Mouse (Mus musculus) limb, embryonic 15.5 days (tissue): ENCODE measurements around the gene Mast3. TPM values are rescaled to one million over a fixed set of nuclear protein-coding genes. Genes with fewer than 3 reads are reported as not detected.
A peak's percentile ranks its signal among the peaks of the same experiment; 100 is the strongest.

ENCODE experiments used
- ATAC-seq: fragments of 200-750 bp; cut with Nextera tagmentation; 2 replicates; pipeline ENCODE4 v1.8.0; 2017; ENCODE audit warnings: low read depth, moderate TSS enrichment; ENCODE audit not compliant: insufficient number of reproducible peaks, low FRiP score, low TSS enrichment
- H3K27ac ChIP-seq: fragments of 300-500 bp; sonication (generic); 2 replicates; pipeline ENCODE4 v1.5.1; 2015; ENCODE audit warnings: moderate library complexity, mild to moderate bottlenecking, inconsistent platforms
- H3K27me3 ChIP-seq: fragments of 300-500 bp; sonication (generic); 2 replicates; pipeline ENCODE4 v1.6.1; 2015; ENCODE audit warnings: inconsistent platforms
- H3K36me3 ChIP-seq: fragments of 300-500 bp; sonication (generic); 2 replicates; pipeline ENCODE4 v1.6.1; 2015; ENCODE audit warnings: inconsistent platforms
- H3K4me1 ChIP-seq: fragments of 300-500 bp; sonication (generic); 2 replicates; pipeline ENCODE4 v1.6.1; 2015; ENCODE audit warnings: inconsistent platforms
- H3K4me2 ChIP-seq: fragments of 300-500 bp; sonication (generic); 2 replicates; pipeline ENCODE4 v1.6.1; 2015; ENCODE audit warnings: mild to moderate bottlenecking, inconsistent platforms
- H3K4me3 ChIP-seq: fragments of 300-500 bp; sonication (generic); 2 replicates; pipeline ENCODE4 v1.5.1; 2015; ENCODE audit warnings: mild to moderate bottlenecking, inconsistent platforms
- H3K9ac ChIP-seq: fragments of 300-500 bp; sonication (generic); 2 replicates; pipeline ENCODE4 v1.6.1; 2015; ENCODE audit warnings: inconsistent platforms
- H3K9me3 ChIP-seq: fragments of 300-500 bp; sonication (generic); 2 replicates; pipeline ENCODE4 v1.6.1; 2016; ENCODE audit warnings: inconsistent platforms
- WGBS: fragments of 180-500 bp; shearing (Covaris S2); methylation state at CpG from one replicate; pipeline ENCODE4 v1.1.7; 2015; 5-methylcytosine and 5-hydroxymethylcytosine counted together
- polyA plus RNA-seq: library from polyadenylated mRNA; unstranded; fragments of >200 nt; fragmentation: Nextera tagmentation; extraction: Ambion mirVana; gene quantifications from 2 replicates; pipeline ENCODE4 v1.2.1, GENCODE M21; 2015

Mast3 gene
- polyA plus RNA-seq, 1 experiment from 2014 or later = 13.8 TPM

GRCm38 (mm10) chr8:70797081-70798070 is 7.5 kb downstream of the Mast3 start:
- H3K27me3 ChIP-seq = peaks cover 43% of the 10 kb centered on the region
- H3K9me3 ChIP-seq = no peaks in the 10 kb centered on the region
- peaks cover 27% of the 10 kb centered on the region for H3K4me1 ChIP-seq
- ATAC-seq = peak; percentile 87
- peak overlapping the region; percentile 55; the same call in 1 of the 2 replicates for H3K9ac ChIP-seq
- peak overlapping the region; percentile 93 for H3K4me2 ChIP-seq
- WGBS = 1% methylated on average over 55 of the region's 57 CpGs
- H3K36me3 ChIP-seq = no peaks in the 10 kb centered on the region
- 0 out of 2 replicates have a peak overlapping the region, but pooled peaks have one; percentile 27 for H3K27ac ChIP-seq
- H3K4me3 ChIP-seq = peak overlapping the region; percentile 56

GRCm38 (mm10) chr8:70796403-70797080 is 8.3 kb downstream of the Mast3 start:
- no peak for ATAC-seq
- Histone ChIP-seq H3K9ac (peak overlapping the region; percentile 55; the same call in 1 of the 2 replicates), H3K27ac (0 out of 2 replicates have a peak overlapping the region, but pooled peaks have one; percentile 11), H3K4me1 (peaks cover 33% of the 10 kb centered on the region), H3K4me3 (peak overlapping the region; percentile 56), H3K27me3 (peaks cover 38% of the 10 kb centered on the region), H3K36me3 (no peaks in the 10 kb centered on the region), H3K4me2 (peak overlapping the region; percentile 93), H3K9me3 (no peaks in the 10 kb centered on the region)
- 3% methylated on average over 53 of the region's 54 CpGs for WGBS

- Histone ChIP-seq H3K4me2 (no peak overlapping the region), H3K27me3 (peaks cover 29% of the 10 kb centered on the region), H3K4me3 (no peak overlapping the region), H3K9me3 (no peaks in the 10 kb centered on the region), H3K4me1 (peaks cover 45% of the 10 kb centered on the region), H3K36me3 (no peaks in the 10 kb centered on the region), H3K27ac (no peak overlapping the region), H3K9ac (no peak overlapping the region)
- no peak for ATAC-seq
- 87% methylated on average over 2 of the region's 2 CpGs for WGBS
These were observed 9.5 kb downstream of the Mast3 start for GRCm38 (mm10) chr8:70795370-70795769.

DNA sequence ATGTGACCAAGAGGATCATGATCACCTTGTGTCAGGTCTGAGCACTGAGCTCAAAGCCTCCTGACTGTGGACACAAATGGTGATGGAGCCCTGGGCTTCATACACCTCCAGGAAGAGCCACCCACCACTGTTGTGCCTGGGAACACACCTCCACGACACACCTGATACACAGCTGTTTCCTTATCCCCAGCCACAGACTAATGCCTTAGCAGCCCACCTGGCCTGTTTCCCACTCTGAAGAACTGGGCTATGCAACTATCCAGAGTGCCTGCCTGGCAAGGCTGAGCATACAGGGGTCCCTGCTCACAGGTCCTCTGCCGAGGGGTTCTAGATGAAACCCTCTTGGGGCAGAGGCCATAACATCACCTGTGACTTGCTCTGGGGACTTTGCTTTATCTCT is 10.6 kb downstream of the Mast3 start:
- Histone ChIP-seq H3K27ac (no peak overlapping the region), H3K27me3 (peaks cover 17% of the 10 kb centered on the region), H3K36me3 (peaks cover 6% of the 10 kb centered on the region), H3K4me2 (no peak overlapping the region), H3K9me3 (no peaks in the 10 kb centered on the region), H3K9ac (no peak overlapping the region), H3K4me3 (no peak overlapping the region), H3K4me1 (peaks cover 53% of the 10 kb centered on the region)
- no peak for ATAC-seq
- 82% methylated on average over 2 of the region's 2 CpGs for WGBS

DNA sequence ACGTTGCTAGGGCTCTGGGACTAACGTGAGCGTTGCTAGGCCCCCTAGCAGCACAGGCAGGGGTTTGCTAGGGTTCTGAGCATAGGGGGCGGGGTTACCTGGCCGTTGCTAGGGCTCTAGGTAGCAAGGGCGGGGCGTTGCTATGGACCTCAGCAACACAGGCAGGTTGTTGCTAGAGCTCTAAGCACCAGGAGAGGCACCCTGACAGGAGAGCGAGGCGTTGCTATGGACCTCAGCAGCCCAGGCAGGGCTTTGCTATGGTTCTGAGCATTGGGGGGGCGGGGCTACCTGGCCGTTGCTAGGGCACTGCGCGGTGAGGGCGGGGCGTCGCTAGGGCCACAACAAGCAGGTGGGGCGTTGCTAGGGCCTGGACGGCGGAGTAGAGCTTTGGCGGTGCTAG is 12.2 kb downstream of the Mast3 start:
- H3K36me3 ChIP-seq = peaks cover 21% of the 10 kb centered on the region
- under 1% methylated on average over 20 of the region's 20 CpGs for WGBS
- peak overlapping the region; percentile 83 for H3K27ac ChIP-seq
- peak overlapping the region; percentile 93 for H3K4me2 ChIP-seq
- peaks cover 2% of the 10 kb centered on the region for H3K27me3 ChIP-seq
- ATAC-seq = peak; percentile 11
- H3K9ac ChIP-seq = peak overlapping the region; percentile 87; the same call in 1 of the 2 replicates
- H3K4me1 ChIP-seq = peaks cover 55% of the 10 kb centered on the region
- H3K4me3 ChIP-seq = peak overlapping the region; percentile 74
- H3K9me3 ChIP-seq = no peaks in the 10 kb centered on the region

DNA sequence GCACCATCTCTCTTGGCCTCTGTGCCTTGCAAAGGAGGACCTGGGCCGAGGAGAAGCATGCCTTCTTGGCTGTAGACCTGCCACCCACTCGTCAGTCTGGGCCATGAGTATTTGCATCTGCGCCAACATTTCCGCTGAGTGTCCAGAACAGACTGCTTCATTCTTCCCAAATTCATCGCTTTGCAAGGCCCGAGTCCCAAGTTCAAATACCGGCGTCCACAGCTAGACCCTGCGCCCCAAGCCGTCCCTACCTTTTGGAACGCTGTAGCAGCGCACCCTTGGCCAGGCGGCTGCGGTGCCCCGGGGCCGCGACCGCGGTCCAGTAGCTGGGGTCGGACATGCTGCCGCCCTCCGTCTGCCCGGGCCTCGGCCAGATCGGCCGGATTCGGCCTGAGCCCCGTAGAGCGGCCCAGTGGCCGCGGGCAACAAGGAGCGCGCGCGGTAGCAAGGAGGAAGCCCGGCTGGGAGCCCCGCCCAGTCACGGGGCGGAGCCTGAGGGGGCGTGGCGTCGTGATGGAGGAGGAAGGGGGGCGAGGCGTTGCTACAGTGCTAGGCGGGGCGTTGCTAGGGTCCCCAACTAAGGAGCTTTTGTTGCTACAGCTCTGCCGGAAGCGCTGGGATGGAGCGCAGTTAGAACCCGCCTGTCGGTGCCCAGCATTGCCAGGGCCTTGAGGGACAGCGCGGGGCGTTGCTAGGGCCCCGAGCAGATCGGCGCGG is 12.7 kb downstream of the Mast3 start:
- Histone ChIP-seq H3K4me1 (peaks cover 52% of the 10 kb centered on the region), H3K27me3 (no peaks in the 10 kb centered on the region), H3K4me2 (peak overlapping the region; percentile 93), H3K27ac (peak overlapping the region; percentile 83), H3K4me3 (peak overlapping the region; percentile 74), H3K36me3 (peaks cover 25% of the 10 kb centered on the region), H3K9me3 (no peaks in the 10 kb centered on the region), H3K9ac (peak overlapping the region; percentile 87)
- WGBS = 4% methylated on average over 58 of the region's 58 CpGs
- peak; percentile 79 for ATAC-seq

DNA sequence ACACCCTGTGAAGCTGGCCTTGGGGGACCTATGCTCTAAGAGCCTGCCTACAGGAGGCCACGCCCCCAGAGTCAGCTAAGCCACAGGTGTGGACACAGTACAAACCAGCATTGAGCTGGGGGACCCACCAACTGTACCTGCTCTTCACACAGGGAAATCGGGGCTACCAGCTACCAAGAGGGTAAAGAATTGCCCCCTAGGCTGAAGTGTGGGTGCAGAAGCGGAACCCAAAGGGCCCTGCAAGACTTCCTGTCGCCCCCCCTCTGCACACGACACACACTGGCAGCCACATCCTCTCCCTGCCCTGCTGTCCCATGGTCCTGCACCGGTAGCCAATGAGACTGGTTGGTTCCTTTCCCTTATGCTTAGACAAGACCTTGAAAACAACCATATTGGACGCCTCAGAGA is 13.6 kb downstream of the Mast3 start:
- Histone ChIP-seq H3K27me3 (no peaks in the 10 kb centered on the region), H3K9ac (peak overlapping the region; percentile 87; the same call in 1 of the 2 replicates), H3K4me2 (peak overlapping the region; percentile 93), H3K4me1 (peaks cover 47% of the 10 kb centered on the region), H3K36me3 (peaks cover 34% of the 10 kb centered on the region), H3K4me3 (peak overlapping the region; percentile 74), H3K9me3 (no peaks in the 10 kb centered on the region), H3K27ac (no peak overlapping the region; the same call in 1 of the 2 replicates)
- ATAC-seq = no peak
- 70% methylated on average over 7 of the region's 7 CpGs for WGBS

GRCm38 (mm10) chr8:70790846-70791245 is 14.0 kb downstream of the Mast3 start:
- Histone ChIP-seq H3K4me3 (peak overlapping the region; percentile 74; the same call in 1 of the 2 replicates), H3K27me3 (no peaks in the 10 kb centered on the region), H3K27ac (no peak overlapping the region), H3K4me1 (peaks cover 47% of the 10 kb centered on the region), H3K9ac (0 out of 2 replicates have a peak overlapping the region, but pooled peaks have one; percentile 87), H3K9me3 (no peaks in the 10 kb centered on the region), H3K4me2 (peak overlapping the region; percentile 93), H3K36me3 (peaks cover 38% of the 10 kb centered on the region)
- 45% methylated on average over 8 of the region's 8 CpGs for WGBS
- no peak for ATAC-seq

DNA sequence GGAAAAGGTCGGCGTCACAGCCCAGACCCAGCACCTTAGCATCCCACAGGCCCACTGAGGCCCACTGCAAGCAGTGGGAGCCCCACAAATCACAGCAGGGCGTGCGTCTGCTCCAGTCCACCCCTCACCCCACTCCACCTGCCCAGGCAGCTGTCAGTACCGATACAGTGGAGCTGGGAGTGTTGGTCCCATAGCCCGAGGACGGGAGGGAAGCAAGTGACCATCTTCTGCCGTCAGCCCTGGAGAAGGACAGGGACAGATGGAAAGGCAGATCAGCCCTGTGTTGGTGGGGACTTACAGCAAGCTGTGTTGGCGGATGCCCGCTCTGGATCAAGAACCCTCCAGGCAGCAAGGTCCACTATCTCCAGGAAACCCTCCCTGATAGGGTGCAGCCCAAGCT is 15.8 kb downstream of the Mast3 start:
- ATAC-seq = no peak
- H3K27me3 ChIP-seq = no peaks in the 10 kb centered on the region
- H3K27ac ChIP-seq = 0 out of 2 replicates have a peak overlapping the region, but pooled peaks have one; percentile 40
- H3K36me3 ChIP-seq = peaks cover 56% of the 10 kb centered on the region
- no peak overlapping the region for H3K9ac ChIP-seq
- no peaks in the 10 kb centered on the region for H3K9me3 ChIP-seq
- no peak overlapping the region for H3K4me2 ChIP-seq
- no peak overlapping the region for H3K4me3 ChIP-seq
- 84% methylated on average over 10 of the region's 10 CpGs for WGBS
- H3K4me1 ChIP-seq = peaks cover 47% of the 10 kb centered on the region

- no peak for ATAC-seq
- peaks cover 44% of the 10 kb centered on the region for H3K4me1 ChIP-seq
- H3K36me3 ChIP-seq = peaks cover 66% of the 10 kb centered on the region
- H3K4me2 ChIP-seq = no peak overlapping the region
- 0 out of 2 replicates have a peak overlapping the region, but pooled peaks have one; percentile 40 for H3K27ac ChIP-seq
- H3K4me3 ChIP-seq = no peak overlapping the region
- no peaks in the 10 kb centered on the region for H3K9me3 ChIP-seq
- 33% methylated on average over 30 of the region's 30 CpGs for whole genome bisulfite sequencing
- no peak overlapping the region for H3K9ac ChIP-seq
- no peaks in the 10 kb centered on the region for H3K27me3 ChIP-seq
These were observed 16.8 kb downstream of the Mast3 start for GRCm38 (mm10) chr8:70787941-70788667.

GRCm38 (mm10) chr8:70787051-70787445 is 17.8 kb downstream of the Mast3 start:
- Histone ChIP-seq H3K4me1 (peaks cover 36% of the 10 kb centered on the region), H3K9me3 (no peaks in the 10 kb centered on the region), H3K27ac (no peak overlapping the region), H3K9ac (no peak overlapping the region), H3K27me3 (no peaks in the 10 kb centered on the region), H3K4me3 (no peak overlapping the region), H3K4me2 (no peak overlapping the region), H3K36me3 (peaks cover 71% of the 10 kb centered on the region)
- no peak for ATAC-seq
- 75% methylated on average over 3 of the region's 3 CpGs for WGBS
